Mouse (Mus musculus): ENCODE measurements around the gene Cemip. TPM values are rescaled to one million over a fixed set of nuclear protein-coding genes. Genes with fewer than 3 reads are reported as not detected.

Gene Cemip
- polyA plus RNA-seq, 1 experiment from 2014 or later = 0.80 TPM

DNA sequence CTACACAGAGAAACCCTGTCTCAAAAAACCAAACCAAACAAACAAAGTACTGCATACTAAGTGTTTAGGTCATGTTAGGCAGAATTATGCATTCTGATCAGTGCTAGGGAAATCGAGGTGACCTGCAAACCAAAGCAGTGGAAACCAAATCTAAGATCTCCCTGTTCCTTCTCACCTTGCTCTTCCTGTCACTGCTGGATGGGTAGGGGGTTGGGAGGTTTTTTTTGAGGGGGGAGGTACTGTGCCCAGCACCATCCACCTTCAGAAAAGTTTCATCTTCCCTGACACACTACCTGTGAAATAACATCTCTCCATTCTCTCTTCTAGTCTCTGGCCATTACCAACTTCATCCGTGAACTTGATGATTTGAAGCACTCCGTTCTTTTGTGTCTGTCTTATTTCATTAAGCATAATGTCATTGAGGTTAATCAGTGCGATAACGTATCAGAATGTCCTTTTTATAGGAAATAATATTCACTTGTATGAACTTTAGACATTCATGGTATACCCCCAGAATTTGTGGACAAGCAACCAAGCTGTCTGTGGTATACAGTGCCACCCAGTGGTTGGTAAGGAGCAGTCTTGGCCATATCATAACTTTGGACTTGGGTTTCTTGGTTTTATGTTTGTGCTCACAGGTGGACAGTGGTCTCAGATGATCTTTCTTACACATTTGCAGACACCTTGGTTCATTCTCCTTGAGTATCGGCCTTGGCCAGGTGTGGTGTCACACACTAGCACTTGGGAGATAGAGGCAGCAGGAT, 199.8 kb downstream of the Cemip start:
- H3K4me1 ChIP-seq = peaks cover 32% of the 10 kb centered on the region
- whole genome bisulfite sequencing = 91% methylated on average over 6 of the region's 6 CpGs
- no peak for ATAC-seq (ENCODE audit: insufficient number of reproducible peaks, low FRiP score, low TSS enrichment, low read depth)
- H3K9me3 ChIP-seq (replicated peaks) = no peaks in the 10 kb centered on the region
- no peak overlapping the region for H3K4me2 ChIP-seq (replicated peaks)
- no peaks in the 10 kb centered on the region for H3K36me3 ChIP-seq
- no peak overlapping the region for H3K27ac ChIP-seq (replicated peaks)
- no peaks in the 10 kb centered on the region for H3K27me3 ChIP-seq
- H3K4me3 ChIP-seq (replicated peaks) = no peak overlapping the region
- no peak overlapping the region for H3K9ac ChIP-seq

DNA sequence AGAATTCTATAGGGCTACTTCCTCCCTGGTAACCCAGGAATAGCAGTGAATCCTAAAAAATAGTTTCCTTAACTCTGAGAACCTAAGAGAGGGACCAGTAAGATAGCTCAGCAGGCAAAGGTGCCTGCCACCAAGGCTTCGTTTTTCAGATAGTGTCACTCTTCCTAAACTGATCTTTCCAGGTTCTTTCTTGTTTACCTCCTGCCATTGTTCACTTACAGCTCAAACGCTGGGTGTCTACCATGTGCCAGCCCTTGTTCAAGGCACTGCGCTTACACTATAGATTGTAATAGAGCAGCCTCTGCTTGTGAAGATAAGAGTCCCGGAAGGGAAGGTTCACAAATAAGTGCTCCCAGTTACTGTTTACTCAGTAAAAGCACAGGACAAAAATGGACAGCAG, 200.5 kb downstream of the Cemip start:
- Histone ChIP-seq H3K4me2 (replicated peaks) (no peak overlapping the region), H3K9ac (no peak overlapping the region), H3K27ac (replicated peaks) (no peak overlapping the region), H3K4me3 (replicated peaks) (no peak overlapping the region), H3K27me3 (no peaks in the 10 kb centered on the region), H3K9me3 (replicated peaks) (no peaks in the 10 kb centered on the region), H3K4me1 (peaks cover 35% of the 10 kb centered on the region), H3K36me3 (no peaks in the 10 kb centered on the region)
- ATAC-seq (ENCODE audit: insufficient number of reproducible peaks, low FRiP score, low TSS enrichment, low read depth) = no peak
- 95% methylated on average over 4 of the region's 4 CpGs for WGBS

DNA sequence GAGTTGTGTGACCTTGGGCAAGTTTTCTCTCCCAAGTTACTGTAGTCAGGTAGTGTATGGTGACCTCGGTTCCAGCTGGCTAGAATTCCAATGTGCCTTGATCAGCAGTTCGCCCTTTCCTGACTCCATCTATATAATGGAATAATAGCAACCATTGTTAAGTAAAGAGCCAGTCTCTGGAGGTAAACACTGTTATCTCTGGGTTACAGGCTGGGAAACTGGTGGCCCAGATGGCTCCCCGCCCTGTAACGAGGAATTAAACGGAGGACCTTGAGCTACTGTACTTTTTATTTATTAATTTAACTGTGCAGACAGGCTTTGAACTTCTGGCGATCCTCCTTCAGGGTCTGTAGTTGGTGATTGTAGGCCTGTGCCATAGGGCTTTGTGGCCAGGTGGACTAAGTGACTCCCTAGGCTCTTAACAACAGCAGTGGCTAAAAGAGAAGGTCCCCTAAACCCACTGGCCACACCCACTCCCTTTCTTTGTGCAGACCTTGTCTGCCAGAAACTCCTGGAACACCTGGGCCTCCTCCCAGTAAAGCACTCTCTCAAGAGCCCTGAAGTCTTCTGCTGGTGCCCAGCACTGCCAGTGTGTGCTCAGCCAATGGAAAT, 201.3 kb downstream of the Cemip start:
- H3K4me2 ChIP-seq (replicated peaks) = peak overlapping the region; percentile 94
- ATAC-seq (ENCODE audit: insufficient number of reproducible peaks, low FRiP score, low TSS enrichment, low read depth) = no peak
- WGBS = 40% methylated on average over 6 of the region's 6 CpGs
- peak overlapping the region; percentile 85; the same call in 1 of the 2 replicates for H3K9ac ChIP-seq
- no peaks in the 10 kb centered on the region for H3K9me3 ChIP-seq (replicated peaks)
- peak overlapping the region; percentile 92 for H3K27ac ChIP-seq (replicated peaks)
- H3K27me3 ChIP-seq = no peaks in the 10 kb centered on the region
- H3K4me1 ChIP-seq = peaks cover 40% of the 10 kb centered on the region
- H3K36me3 ChIP-seq = no peaks in the 10 kb centered on the region
- peak overlapping the region; percentile 77 for H3K4me3 ChIP-seq (replicated peaks)

DNA sequence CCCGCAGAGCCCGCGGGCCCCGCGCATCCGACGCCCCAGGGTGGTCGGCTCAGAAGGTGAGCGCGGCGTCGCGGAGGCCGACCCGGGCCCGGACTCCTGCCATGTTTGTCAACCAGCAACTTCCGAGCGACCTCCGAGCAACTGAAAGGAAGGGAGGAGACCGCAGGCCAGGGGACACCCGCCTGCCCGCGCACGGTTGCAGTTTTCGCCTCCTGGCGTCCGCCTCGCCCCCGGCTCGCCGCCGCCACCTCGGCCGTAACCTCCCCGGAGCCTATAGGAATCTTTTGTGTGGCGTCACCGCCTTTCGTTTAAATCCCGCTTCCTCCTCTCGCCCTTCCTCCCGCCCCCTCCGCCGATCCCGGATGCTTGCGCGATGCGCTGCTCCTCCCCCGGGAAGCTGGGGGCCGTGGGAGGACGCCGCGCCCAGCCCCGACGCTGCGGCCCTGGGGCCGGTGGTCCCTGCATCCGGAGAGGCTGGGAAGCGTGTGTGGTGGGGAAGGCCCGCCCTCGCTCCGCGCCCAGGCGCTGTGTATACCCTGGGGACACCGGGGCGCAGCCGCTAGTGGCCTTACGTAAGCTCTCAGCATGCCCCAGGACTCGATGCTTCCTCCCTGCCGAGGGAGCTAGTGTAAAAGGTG, 202.2 kb downstream of the Cemip start, which contains the start of the genes Tlnrd1 and Mesd:
Gene Tlnrd1 (minus strand): TSS at position 285 of the 638 bp plus-strand sequence.
Gene Mesd (plus strand): TSS at position 446 of the 638 bp plus-strand sequence.
- Histone ChIP-seq H3K9ac (peak within 1 kb of the TSS; percentile 85), H3K9me3 (replicated peaks) (no peaks in the 10 kb centered on the region), H3K36me3 (no peaks in the 10 kb centered on the region), H3K4me1 (peaks cover 39% of the 10 kb centered on the region), H3K4me2 (replicated peaks) (peak within 1 kb of the TSS; percentile 94), H3K27ac (replicated peaks) (peak within 1 kb of the TSS; percentile 92), H3K27me3 (no peaks in the 10 kb centered on the region), H3K4me3 (replicated peaks) (peak within 1 kb of the TSS; percentile 77)
- ATAC-seq (ENCODE audit: insufficient number of reproducible peaks, low FRiP score, low TSS enrichment, low read depth) = peak; percentile 86
- WGBS = under 1% methylated on average over 67 of the region's 69 CpGs

DNA sequence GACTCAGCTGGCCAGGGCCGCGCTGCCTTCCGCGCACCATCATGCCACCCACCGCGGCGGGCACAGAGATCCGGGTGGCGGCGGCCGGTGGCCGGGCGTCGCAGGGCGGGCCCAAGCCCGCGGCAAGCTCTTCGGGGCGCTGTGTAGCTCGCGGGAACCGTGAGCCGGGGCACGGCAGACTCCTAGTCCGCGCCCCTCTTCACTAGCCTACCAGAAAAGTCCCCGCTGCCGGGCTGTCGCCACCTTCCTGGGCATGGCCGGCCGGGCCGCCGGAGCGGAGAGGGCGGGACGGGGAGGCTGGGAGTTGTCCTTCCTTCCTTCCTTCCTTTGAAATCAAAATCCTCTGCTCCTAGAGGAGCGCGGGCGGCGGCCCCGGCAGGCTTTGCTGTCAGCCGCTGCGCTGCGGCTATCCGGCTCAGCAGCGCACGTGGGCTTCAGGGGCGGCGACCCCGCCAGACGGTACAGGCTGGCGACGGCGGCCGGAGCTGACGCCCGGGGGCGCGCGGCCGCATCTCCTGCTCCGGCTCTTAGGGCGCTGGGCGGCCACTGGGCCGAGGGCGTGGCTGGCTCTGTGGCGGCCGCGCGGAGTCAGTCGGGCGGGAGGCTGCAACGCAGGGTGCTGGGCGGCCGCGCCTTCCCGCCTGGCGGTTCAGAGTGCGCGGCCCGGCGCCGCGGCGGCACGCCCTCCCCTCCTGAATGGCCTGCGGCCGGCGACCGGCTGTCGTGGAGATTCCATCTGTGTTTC, 202.9 kb downstream of the Cemip start:
- Histone ChIP-seq H3K4me2 (replicated peaks) (peak overlapping the region; percentile 94), H3K36me3 (no peaks in the 10 kb centered on the region), H3K9me3 (replicated peaks) (no peaks in the 10 kb centered on the region), H3K4me1 (peaks cover 45% of the 10 kb centered on the region), H3K27ac (replicated peaks) (peak overlapping the region; percentile 92), H3K27me3 (no peaks in the 10 kb centered on the region), H3K9ac (peak overlapping the region; percentile 85), H3K4me3 (replicated peaks) (peak overlapping the region; percentile 77)
- ATAC-seq (ENCODE audit: insufficient number of reproducible peaks, low FRiP score, low TSS enrichment, low read depth) = peak; percentile 79
- under 1% methylated on average over 90 of the region's 91 CpGs for WGBS

Other genes starting within 250 kb of the Cemip start
- 12.5 and 13.0 TPM in 2 replicates for gene Tlnrd1, start 202.2 kb downstream of the Cemip start, polyA plus RNA-seq (2015; fragmentation: Nextera tagmentation; extraction: Ambion mirVana)
- gene Mesd, start 202.0 kb downstream of the Cemip start, polyA plus RNA-seq (2015; fragmentation: Nextera tagmentation; extraction: Ambion mirVana) = 79.4 and 92.6 TPM in 2 replicates
- gene Abhd17c, start 65.4 kb upstream of the Cemip start, polyA plus RNA-seq (2015; fragmentation: Nextera tagmentation; extraction: Ambion mirVana) = 39.5 and 41.6 TPM in 2 replicates